Mouse (Mus musculus) kidney, adult 2 months (tissue): Measurements from ENCODE around the gene Nt5dc1. TPM values are rescaled to one million over a fixed set of nuclear protein-coding genes. Genes with fewer than 3 reads are reported as not detected.

Experiments used
- DNase-seq: peaks from one replicate; pipeline ENCODE4 v3.0.0; 2021
- H3K27ac ChIP-seq: fragments of 200-500 bp; 2 replicates; pipeline ENCODE4 v1.5.1; 2012; ENCODE audit warnings: low read depth, low read length, control low read depth, inconsistent platforms; ENCODE audit not compliant: insufficient read depth
- H3K27me3 ChIP-seq: fragments of 200-500 bp; replicated peaks from 2 replicates; pipeline ENCODE4 v1.6.1; 2012; ENCODE audit warnings: mild to moderate bottlenecking, moderate library complexity, low read length, inconsistent platforms; ENCODE audit not compliant: control insufficient read depth, insufficient read depth
- H3K36me3 ChIP-seq: fragments of 200-500 bp; 2 replicates; pipeline ENCODE4 v1.6.1; 2012; ENCODE audit warnings: mild to moderate bottlenecking, moderate library complexity, low read length, inconsistent platforms; ENCODE audit not compliant: control insufficient read depth, insufficient read depth
- H3K4me1 ChIP-seq: fragments of 200-500 bp; 2 replicates; pipeline ENCODE4 v1.6.1; 2011; ENCODE audit warnings: low read length; ENCODE audit not compliant: control insufficient read depth, insufficient read depth
- H3K4me3 ChIP-seq: fragments of 200-500 bp; 2 replicates; pipeline ENCODE4 v1.5.1; 2011; ENCODE audit warnings: mild to moderate bottlenecking, low read depth, low read length, control low read depth; ENCODE audit not compliant: insufficient read depth
- CTCF ChIP-seq: fragments of 200-500 bp; conservative IDR thresholded peaks from 2 replicates; pipeline ENCODE4 v1.5.1; 2011; ENCODE audit warnings: low read depth, mild to moderate bottlenecking, control low read depth, low read length, moderate library complexity, mixed read lengths; ENCODE audit not compliant: insufficient read depth, insufficient read length
- POLR2A ChIP-seq: fragments of 200-500 bp; IDR thresholded peaks from one replicate; pipeline ENCODE4 v1.6.1; 2011; ENCODE audit warnings: low read depth, low read length, control low read depth
- WGBS: fragments of 180-500 bp; shearing (Covaris S2); methylation state at CpG from one replicate; pipeline ENCODE4 v1.1.7; 2018; 5-methylcytosine and 5-hydroxymethylcytosine counted together
- polyA plus RNA-seq: library from polyadenylated mRNA; depleted of rRNA; stranded (reverse); fragments of >200 nt; gene quantifications from 2 replicates; pipeline ENCODE4 v1.2.3, GENCODE M21; 2012

Nt5dc1 gene
- polyA plus RNA-seq, 1 experiment: 13.3 TPM

GRCm38 (mm10) chr10:34396959-34397358 is 21.4 kb downstream of the Nt5dc1 start:
- Histone ChIP-seq H3K36me3 (no peaks in the 10 kb centered on the region; the same call in 1 of the 2 replicates), H3K27ac (no peak overlapping the region), H3K4me1 (no peaks in the 10 kb centered on the region), H3K27me3 (no peaks in the 10 kb centered on the region), H3K4me3 (no peak overlapping the region)
- no peak for DNase-seq
- 93% methylated on average over 4 of the region's 4 CpGs for WGBS
- TF ChIP-seq CTCF (no peak), POLR2A (no peak)

- Histone ChIP-seq H3K36me3 (no peaks in the 10 kb centered on the region), H3K4me3 (no peak within 1 kb of the TSS), H3K27ac (no peak within 1 kb of the TSS), H3K27me3 (no peaks in the 10 kb centered on the region), H3K4me1 (no peaks in the 10 kb centered on the region)
- no peak for DNase-seq
- TF ChIP-seq POLR2A: no peak
- no peak for TF ChIP-seq CTCF
- WGBS: 79% methylated on average over 8 of the region's 8 CpGs
Measured at GRCm38 (mm10) chr10:34389681-34390080, 28.7 kb downstream of the Nt5dc1 start, which contains the start of gene Col10a1. Col10a1 (plus strand) TSS chr10:34389981.

- no peak overlapping the region for H3K4me3 ChIP-seq
- TF ChIP-seq CTCF: no peak
- no peak overlapping the region for H3K27ac ChIP-seq
- H3K4me1 ChIP-seq: no peaks in the 10 kb centered on the region
- DNase-seq: no peak
- 73% methylated on average over 5 of the region's 5 CpGs for WGBS
- H3K36me3 ChIP-seq: no peaks in the 10 kb centered on the region
- H3K27me3 ChIP-seq: no peaks in the 10 kb centered on the region
Measured at GRCm38 (mm10) chr10:34385636-34386035, 32.7 kb downstream of the Nt5dc1 start.

- no peak overlapping the region for H3K4me3 ChIP-seq
- DNase-seq: no peak
- WGBS: 80% methylated on average over 7 of the region's 7 CpGs
- no peaks in the 10 kb centered on the region for H3K36me3 ChIP-seq
- no peak for TF ChIP-seq CTCF
- TF ChIP-seq POLR2A: no peak
- no peaks in the 10 kb centered on the region for H3K4me1 ChIP-seq
- no peaks in the 10 kb centered on the region for H3K27me3 ChIP-seq
- no peak overlapping the region for H3K27ac ChIP-seq
Measured at GRCm38 (mm10) chr10:34373332-34373731, 45.0 kb downstream of the Nt5dc1 start.

GRCm38 (mm10) chr10:34368138-34368537 is 50.2 kb downstream of the Nt5dc1 start:
- H3K4me1 ChIP-seq: no peaks in the 10 kb centered on the region

GRCm38 (mm10) chr10:34363756-34364155 is 54.6 kb downstream of the Nt5dc1 start:
- H3K27ac ChIP-seq: no peak overlapping the region
- no peaks in the 10 kb centered on the region for H3K36me3 ChIP-seq
- no peak for DNase-seq
- no peak overlapping the region for H3K4me3 ChIP-seq
- H3K27me3 ChIP-seq: no peaks in the 10 kb centered on the region
- TF ChIP-seq POLR2A (no peak), CTCF (no peak)
- no peaks in the 10 kb centered on the region for H3K4me1 ChIP-seq

More at GRCm38 (mm10) chr10:34368138-34368537, 50.2 kb downstream of the Nt5dc1 start:
- Histone ChIP-seq H3K36me3 (no peaks in the 10 kb centered on the region), H3K4me3 (no peak overlapping the region), H3K27ac (no peak overlapping the region), H3K27me3 (no peaks in the 10 kb centered on the region)
- 65% methylated on average over 5 of the region's 5 CpGs for WGBS
- no peak for DNase-seq
- TF ChIP-seq CTCF (no peak; the same call in 1 of the 2 replicates), POLR2A (no peak)

GRCm38 (mm10) chr10:34358263-34358662 is 60.1 kb downstream of the Nt5dc1 start:
- Histone ChIP-seq H3K27ac (no peak overlapping the region), H3K36me3 (no peaks in the 10 kb centered on the region), H3K27me3 (no peaks in the 10 kb centered on the region), H3K4me3 (no peak overlapping the region), H3K4me1 (no peaks in the 10 kb centered on the region)
- WGBS: 81% methylated on average over 3 of the region's 3 CpGs
- DNase-seq: no peak
- no peak for TF ChIP-seq POLR2A
- no peak for TF ChIP-seq CTCF
